Mouse (Mus musculus): ENCODE results near the gene Nek10.
"Not testable (repeated sequence)": the region's sequence is repeated elsewhere in the genome, so short reads cannot be mapped to it uniquely, and the experiment has no call there.

Gene Nek10

GRCm38 (mm10) chr14:14984710-14985647 is 181.8 kb downstream of the Nek10 start:
- DNase-seq (ENCODE audit: low read depth, low spot score): peak; percentile 89

GRCm38 (mm10) chr14:14987403-14987802 is 184.2 kb downstream of the Nek10 start:
- no peak for DNase-seq (ENCODE audit: low read depth, low spot score)

- no peak for DNase-seq (ENCODE audit: low read depth, low spot score)
Observed at GRCm38 (mm10) chr14:14991642-14992041, 188.4 kb downstream of the Nek10 start.

GRCm38 (mm10) chr14:15011408-15011807 is 208.2 kb downstream of the Nek10 start:
- DNase-seq (ENCODE audit: low read depth, low spot score): no peak

GRCm38 (mm10) chr14:15014799-15015198 is 211.6 kb downstream of the Nek10 start:
- no peak for DNase-seq (ENCODE audit: low read depth, low spot score)

GRCm38 (mm10) chr14:15030626-15031025 is 227.4 kb downstream of the Nek10 start:
- not testable (repeated sequence) for DNase-seq (ENCODE audit: low read depth, low spot score)

- not testable (repeated sequence) for DNase-seq (ENCODE audit: low read depth, low spot score)
Observed at GRCm38 (mm10) chr14:15034638-15035037, 231.4 kb downstream of the Nek10 start.

- no peak for DNase-seq (ENCODE audit: low read depth, low spot score)
Observed at GRCm38 (mm10) chr14:15048186-15048585, 245.0 kb downstream of the Nek10 start.

GRCm38 (mm10) chr14:15061496-15061895 is 258.3 kb downstream of the Nek10 start:
- no peak for DNase-seq (ENCODE audit: low read depth, low spot score)

All from 3T3-L1 (cell line).